Mouse (Mus musculus): Measurements from ENCODE around the gene Tpi1. TPM values are rescaled to one million over a fixed set of nuclear protein-coding genes. Genes with fewer than 3 reads are reported as not detected.

Gene Tpi1
- polyA plus RNA-seq, 1 experiment from 2014 or later = 1,127 TPM

Other genes starting within 250 kb of the Tpi1 start
- gene C1rb, start 244.0 kb downstream of the Tpi1 start, polyA plus RNA-seq (2015; fragmentation: Nextera tagmentation; extraction: Ambion mirVana) = not detected in 2 replicates
- gene C1s2, start 178.2 kb downstream of the Tpi1 start, polyA plus RNA-seq (2015; fragmentation: Nextera tagmentation; extraction: Ambion mirVana) = not detected in 2 replicates
- gene Lpcat3, start 151.3 kb downstream of the Tpi1 start, polyA plus RNA-seq (2015; fragmentation: Nextera tagmentation; extraction: Ambion mirVana) = 134 and 145 TPM in 2 replicates
- gene Emg1, start 102.1 kb downstream of the Tpi1 start, polyA plus RNA-seq (2015; fragmentation: Nextera tagmentation; extraction: Ambion mirVana) = 225 and 231 TPM in 2 replicates
- gene Phb2, start 102.0 kb downstream of the Tpi1 start, polyA plus RNA-seq (2015; fragmentation: Nextera tagmentation; extraction: Ambion mirVana) = 497 and 503 TPM in 2 replicates
- 16.7 and 17.7 TPM in 2 replicates for gene Ptpn6, start 75.6 kb downstream of the Tpi1 start, polyA plus RNA-seq (2015; fragmentation: Nextera tagmentation; extraction: Ambion mirVana)
- 337 and 341 TPM in 2 replicates for gene Grcc10, start 72.9 kb downstream of the Tpi1 start, polyA plus RNA-seq (2015; fragmentation: Nextera tagmentation; extraction: Ambion mirVana)
- not detected in 2 replicates for gene Gm45234, start 58.3 kb downstream of the Tpi1 start, polyA plus RNA-seq (2015; fragmentation: Nextera tagmentation; extraction: Ambion mirVana)
- 10.5 and 11.9 TPM in 2 replicates for gene Atn1, start 57.8 kb downstream of the Tpi1 start, polyA plus RNA-seq (2015; fragmentation: Nextera tagmentation; extraction: Ambion mirVana)
- 6.0 and 6.8 TPM in 2 replicates for gene Eno2, start 44.6 kb downstream of the Tpi1 start, polyA plus RNA-seq (2015; fragmentation: Nextera tagmentation; extraction: Ambion mirVana)
- 0.11 and 0.13 TPM in 2 replicates for gene Lrrc23, start 34.6 kb downstream of the Tpi1 start, polyA plus RNA-seq (2015; fragmentation: Nextera tagmentation; extraction: Ambion mirVana)
- gene Spsb2, start 5.6 kb downstream of the Tpi1 start, polyA plus RNA-seq (2015; fragmentation: Nextera tagmentation; extraction: Ambion mirVana) = 16.1 and 16.3 TPM in 2 replicates
- 116 and 118 TPM in 2 replicates for gene Usp5, start 15.2 kb upstream of the Tpi1 start, polyA plus RNA-seq (2015; fragmentation: Nextera tagmentation; extraction: Ambion mirVana)
- 166 and 177 TPM in 2 replicates for gene Cdca3, start 15.3 kb upstream of the Tpi1 start, polyA plus RNA-seq (2015; fragmentation: Nextera tagmentation; extraction: Ambion mirVana)
- gene Gnb3, start 26.0 kb upstream of the Tpi1 start, polyA plus RNA-seq (2015; fragmentation: Nextera tagmentation; extraction: Ambion mirVana) = 1.2 and 1.3 TPM in 2 replicates
- gene P3h3, start 43.5 kb upstream of the Tpi1 start, polyA plus RNA-seq (2015; fragmentation: Nextera tagmentation; extraction: Ambion mirVana) = 17.9 and 20.1 TPM in 2 replicates
- 0.99 and 1.1 TPM in 2 replicates for gene Gpr162, start 49.7 kb upstream of the Tpi1 start, polyA plus RNA-seq (2015; fragmentation: Nextera tagmentation; extraction: Ambion mirVana)
- gene Cd4, start 73.9 kb upstream of the Tpi1 start, polyA plus RNA-seq (2015; fragmentation: Nextera tagmentation; extraction: Ambion mirVana) = 0.40 and 0.48 TPM in 2 replicates
- 2.2 and 2.9 TPM in 2 replicates for gene Lag3, start 97.4 kb upstream of the Tpi1 start, polyA plus RNA-seq (2015; fragmentation: Nextera tagmentation; extraction: Ambion mirVana)
- gene Ptms, start 105.8 kb upstream of the Tpi1 start, polyA plus RNA-seq (2015; fragmentation: Nextera tagmentation; extraction: Ambion mirVana) = 241 and 282 TPM in 2 replicates
- 336 and 340 TPM in 2 replicates for gene Mlf2, start 117.1 kb upstream of the Tpi1 start, polyA plus RNA-seq (2015; fragmentation: Nextera tagmentation; extraction: Ambion mirVana)
- gene Cops7a, start 151.2 kb upstream of the Tpi1 start, polyA plus RNA-seq (2015; fragmentation: Nextera tagmentation; extraction: Ambion mirVana) = 159 and 170 TPM in 2 replicates
- gene Pianp, start 182.4 kb upstream of the Tpi1 start, polyA plus RNA-seq (2015; fragmentation: Nextera tagmentation; extraction: Ambion mirVana) = 1.8 and 2.1 TPM in 2 replicates
- 13.4 and 14.3 TPM in 2 replicates for gene Zfp384, start 194.8 kb upstream of the Tpi1 start, polyA plus RNA-seq (2015; fragmentation: Nextera tagmentation; extraction: Ambion mirVana)
- gene Ing4, start 225.5 kb upstream of the Tpi1 start, polyA plus RNA-seq (2015; fragmentation: Nextera tagmentation; extraction: Ambion mirVana) = 96.2 and 103 TPM in 2 replicates
- gene Acrbp, start 235.4 kb upstream of the Tpi1 start, polyA plus RNA-seq (2015; fragmentation: Nextera tagmentation; extraction: Ambion mirVana) = 8.5 and 9.3 TPM in 2 replicates